Mouse (Mus musculus) hindbrain, embryonic 15.5 days (tissue): ENCODE data around the gene Pskh1. TPM values are rescaled to one million over a fixed set of nuclear protein-coding genes. Genes with fewer than 3 reads are reported as not detected.
A peak's percentile ranks its signal among the peaks of the same experiment; 100 is the strongest.

ENCODE experiments used
- ATAC-seq: fragments of 200-750 bp; cut with Nextera tagmentation; 2 replicates; pipeline ENCODE4 v1.8.0; 2017; ENCODE audit warnings: low read depth, moderate number of reproducible peaks, moderate TSS enrichment; ENCODE audit not compliant: low FRiP score
- H3K27ac ChIP-seq: fragments of 300-500 bp; sonication (generic); replicated peaks from 2 replicates; pipeline ENCODE4 v1.5.1; 2015; ENCODE audit warnings: mild to moderate bottlenecking, inconsistent platforms
- H3K27me3 ChIP-seq: fragments of 300-500 bp; sonication (generic); 2 replicates; pipeline ENCODE4 v1.6.1; 2015; ENCODE audit warnings: control low read depth, inconsistent platforms
- H3K36me3 ChIP-seq: fragments of 300-500 bp; sonication (generic); 2 replicates; pipeline ENCODE4 v1.6.1; 2015; ENCODE audit warnings: control low read depth, inconsistent platforms
- H3K4me1 ChIP-seq: fragments of 300-500 bp; sonication (generic); replicated peaks from 2 replicates; pipeline ENCODE4 v1.6.1; 2015; ENCODE audit warnings: control low read depth, inconsistent platforms
- H3K4me2 ChIP-seq: fragments of 300-500 bp; sonication (generic); 2 replicates; pipeline ENCODE4 v1.6.1; 2015; ENCODE audit warnings: moderate library complexity, mild to moderate bottlenecking, inconsistent platforms
- H3K4me3 ChIP-seq: fragments of 300-500 bp; sonication (generic); 2 replicates; pipeline ENCODE4 v1.5.1; 2015; ENCODE audit warnings: mild to moderate bottlenecking, inconsistent platforms
- H3K9ac ChIP-seq: fragments of 300-500 bp; sonication (generic); 2 replicates; pipeline ENCODE4 v1.6.1; 2015; ENCODE audit warnings: inconsistent platforms
- H3K9me3 ChIP-seq: fragments of 300-500 bp; sonication (generic); 2 replicates; pipeline ENCODE4 v1.6.1; 2016; ENCODE audit warnings: control low read depth, inconsistent platforms
- WGBS: fragments of 180-500 bp; shearing (Covaris S2); methylation state at CpG from one replicate; pipeline ENCODE4 v1.1.7; 2015; 5-methylcytosine and 5-hydroxymethylcytosine counted together
- polyA plus RNA-seq: library from polyadenylated mRNA; unstranded; fragments of >200 nt; fragmentation: Nextera tagmentation; extraction: Ambion mirVana; gene quantifications from 2 replicates; pipeline ENCODE4 v1.2.1, GENCODE M21; 2015

Pskh1 gene
- polyA plus RNA-seq, 1 experiment from 2014 or later: 11.0 TPM

- WGBS: 44% methylated on average over 16 of the region's 16 CpGs
- Histone ChIP-seq H3K27me3 (no peaks in the 10 kb centered on the region), H3K4me2 (peak overlapping the region; percentile 75), H3K27ac (peak overlapping the region; percentile 85), H3K4me1 (peaks cover 9% of the 10 kb centered on the region), H3K9ac (peak overlapping the region; percentile 99), H3K4me3 (peak overlapping the region; percentile 84), H3K9me3 (no peaks in the 10 kb centered on the region), H3K36me3 (no peaks in the 10 kb centered on the region)
- ATAC-seq: no peak
Measured at GRCm38 (mm10) chr8:105900941-105901616, 838 bp downstream of the Pskh1 start.

GRCm38 (mm10) chr8:105919390-105919789, 19.1 kb downstream of the Pskh1 start:
- ATAC-seq: no peak
- Histone ChIP-seq H3K27me3 (no peaks in the 10 kb centered on the region), H3K4me2 (no peak overlapping the region), H3K4me1 (no peaks in the 10 kb centered on the region), H3K9me3 (no peaks in the 10 kb centered on the region), H3K4me3 (no peak overlapping the region), H3K36me3 (0 out of 2 replicates have a peak, but pooled peaks cover 5% of the 10 kb centered on the region), H3K27ac (no peak overlapping the region), H3K9ac (no peak overlapping the region)
- WGBS: 82% methylated on average over 3 of the region's 3 CpGs

- Histone ChIP-seq H3K4me1 (no peaks in the 10 kb centered on the region), H3K36me3 (no peaks in the 10 kb centered on the region), H3K9ac (no peak overlapping the region), H3K4me3 (no peak overlapping the region), H3K9me3 (no peaks in the 10 kb centered on the region), H3K27me3 (no peaks in the 10 kb centered on the region), H3K27ac (no peak overlapping the region), H3K4me2 (no peak overlapping the region)
- 71% methylated on average over 3 of the region's 3 CpGs for WGBS
- no peak for ATAC-seq
Measured at GRCm38 (mm10) chr8:105925123-105925522, 24.9 kb downstream of the Pskh1 start.

GRCm38 (mm10) chr8:105930602-105931001, 30.4 kb downstream of the Pskh1 start:
- Histone ChIP-seq H3K9me3 (no peaks in the 10 kb centered on the region), H3K4me2 (no peak overlapping the region), H3K27ac (peak overlapping the region; percentile 43), H3K4me3 (no peak overlapping the region), H3K4me1 (peaks cover 11% of the 10 kb centered on the region), H3K36me3 (peaks cover 4% of the 10 kb centered on the region; the same call in 1 of the 2 replicates), H3K9ac (no peak overlapping the region), H3K27me3 (no peaks in the 10 kb centered on the region)
- peak; percentile 68 for ATAC-seq
- WGBS: 14% methylated on average over 8 of the region's 8 CpGs

DNA sequence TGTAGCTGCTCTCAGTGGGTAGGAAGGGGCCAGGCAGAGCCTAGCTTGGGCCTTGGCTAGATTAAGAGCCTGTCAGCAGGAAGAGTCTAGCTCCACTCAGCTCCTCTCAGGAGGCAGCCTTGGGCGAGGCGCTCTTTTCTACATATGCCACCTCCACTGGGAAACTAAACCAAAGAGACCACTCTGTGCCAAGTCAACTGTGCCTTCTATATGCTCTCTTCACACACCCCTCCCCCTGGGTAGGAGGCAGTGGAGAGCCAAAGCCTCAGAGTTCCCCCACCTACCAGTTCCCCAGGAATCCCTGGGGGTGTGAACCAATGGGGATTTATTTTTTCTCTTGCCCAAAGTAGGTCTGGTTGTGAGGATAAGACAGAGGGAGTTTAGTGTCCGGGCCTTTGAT, 31.0 kb downstream of the Pskh1 start:
- no peak overlapping the region for H3K9ac ChIP-seq
- no peaks in the 10 kb centered on the region for H3K27me3 ChIP-seq
- no peaks in the 10 kb centered on the region for H3K9me3 ChIP-seq
- peaks cover 4% of the 10 kb centered on the region; the same call in 1 of the 2 replicates for H3K36me3 ChIP-seq
- no peak overlapping the region for H3K27ac ChIP-seq
- H3K4me3 ChIP-seq: no peak overlapping the region
- ATAC-seq: no peak
- peaks cover 17% of the 10 kb centered on the region for H3K4me1 ChIP-seq
- no peak overlapping the region for H3K4me2 ChIP-seq
- WGBS: 90% methylated on average over 3 of the region's 3 CpGs

DNA sequence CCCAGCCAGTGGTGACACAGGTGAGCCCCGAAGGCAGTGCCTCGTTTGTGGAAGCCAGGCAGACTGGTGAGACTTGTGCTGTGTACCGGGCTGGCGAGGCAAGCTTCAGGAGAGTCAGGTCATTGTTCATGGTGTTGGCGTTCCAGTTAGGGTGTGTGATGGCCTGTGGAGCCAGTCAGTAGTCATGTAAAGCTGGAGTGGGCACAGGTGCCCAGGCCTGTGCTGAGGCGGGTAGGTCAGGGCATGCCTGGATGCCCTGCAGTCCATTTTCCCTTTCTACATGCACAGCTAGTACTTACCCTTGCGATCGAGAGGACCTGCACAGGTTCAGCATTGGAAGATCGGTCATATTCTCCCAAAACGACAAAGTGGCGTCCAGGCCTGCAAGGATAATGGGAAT, 32.3 kb downstream of the Pskh1 start:
- Histone ChIP-seq H3K4me3 (no peak overlapping the region), H3K9ac (no peak overlapping the region), H3K36me3 (peaks cover 4% of the 10 kb centered on the region; the same call in 1 of the 2 replicates), H3K27ac (no peak overlapping the region), H3K27me3 (no peaks in the 10 kb centered on the region), H3K9me3 (no peaks in the 10 kb centered on the region), H3K4me2 (no peak overlapping the region), H3K4me1 (peaks cover 22% of the 10 kb centered on the region)
- ATAC-seq: no peak
- 90% methylated on average over 11 of the region's 11 CpGs for WGBS

- no peaks in the 10 kb centered on the region for H3K9me3 ChIP-seq
- H3K4me3 ChIP-seq: no peak within 1 kb of the TSS
- no peaks in the 10 kb centered on the region for H3K27me3 ChIP-seq
- WGBS: 93% methylated on average over 2 of the region's 2 CpGs
- no peak within 1 kb of the TSS for H3K9ac ChIP-seq
- H3K4me2 ChIP-seq: no peak within 1 kb of the TSS
- no peak for ATAC-seq
- no peak within 1 kb of the TSS for H3K27ac ChIP-seq
- peaks cover 4% of the 10 kb centered on the region; the same call in 1 of the 2 replicates for H3K36me3 ChIP-seq
- H3K4me1 ChIP-seq: peaks cover 32% of the 10 kb centered on the region
Measured at GRCm38 (mm10) chr8:105933762-105934161, 33.5 kb downstream of the Pskh1 start, which contains the start of gene Ctrl. Gene Ctrl, minus strand, starts transcription at chr8:105933862.

- Histone ChIP-seq H3K27ac (no peak overlapping the region), H3K4me3 (no peak overlapping the region), H3K9ac (no peak overlapping the region), H3K9me3 (no peaks in the 10 kb centered on the region), H3K4me2 (no peak overlapping the region), H3K36me3 (peaks cover 4% of the 10 kb centered on the region; the same call in 1 of the 2 replicates), H3K27me3 (no peaks in the 10 kb centered on the region), H3K4me1 (peaks cover 32% of the 10 kb centered on the region)
- 83% methylated on average over 6 of the region's 6 CpGs for WGBS
- ATAC-seq: no peak
Measured at GRCm38 (mm10) chr8:105935105-105935504, 34.9 kb downstream of the Pskh1 start.

- no peak for ATAC-seq
- no peaks in the 10 kb centered on the region for H3K9me3 ChIP-seq
- 34% methylated on average over 7 of the region's 7 CpGs for WGBS
- peak overlapping the region; percentile 56 for H3K4me3 ChIP-seq
- peak overlapping the region; percentile 92 for H3K4me2 ChIP-seq
- peaks cover 26% of the 10 kb centered on the region for H3K4me1 ChIP-seq
- no peaks in the 10 kb centered on the region for H3K27me3 ChIP-seq
- peak overlapping the region; percentile 94 for H3K27ac ChIP-seq
- H3K9ac ChIP-seq: peak overlapping the region; percentile 78
- peaks cover 4% of the 10 kb centered on the region; the same call in 1 of the 2 replicates for H3K36me3 ChIP-seq
Measured at GRCm38 (mm10) chr8:105935863-105936603, 35.8 kb downstream of the Pskh1 start.

DNA sequence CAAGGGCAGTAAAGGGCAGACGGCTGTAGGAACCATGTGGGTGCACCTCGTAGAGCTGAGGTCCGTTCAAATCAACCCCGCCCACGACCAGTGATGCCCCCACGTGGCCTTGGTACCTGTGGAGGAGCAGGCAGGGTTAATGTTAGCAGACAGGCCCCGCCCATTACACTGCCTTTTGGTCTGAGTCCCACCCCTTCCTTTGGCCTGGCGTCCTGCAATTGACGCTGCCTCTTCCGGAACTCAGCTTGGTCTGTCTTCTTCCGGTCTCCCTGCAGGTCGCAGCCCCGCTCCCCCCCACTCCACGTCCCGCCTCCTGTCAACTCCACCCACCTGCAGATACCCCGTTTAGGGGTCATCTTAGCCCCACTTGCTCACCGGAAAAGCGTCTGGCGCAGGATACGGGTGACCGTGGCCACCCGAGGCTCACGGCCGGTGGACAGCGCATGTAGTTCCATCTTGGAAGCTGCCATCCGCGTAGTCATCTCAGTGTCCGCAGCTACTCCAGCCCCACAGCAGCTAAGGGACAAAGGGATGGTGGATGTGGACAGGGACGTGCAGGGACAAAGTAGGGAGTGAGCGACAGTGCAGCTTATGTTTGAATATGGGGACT, 36.7 kb downstream of the Pskh1 start:
- peaks cover 26% of the 10 kb centered on the region for H3K4me1 ChIP-seq
- H3K27me3 ChIP-seq: no peaks in the 10 kb centered on the region
- peak overlapping the region; percentile 94 for H3K27ac ChIP-seq
- peak overlapping the region; percentile 56 for H3K4me3 ChIP-seq
- ATAC-seq: peak; percentile 93
- H3K9ac ChIP-seq: peak overlapping the region; percentile 78
- no peaks in the 10 kb centered on the region for H3K36me3 ChIP-seq
- peak overlapping the region; percentile 92 for H3K4me2 ChIP-seq
- under 1% methylated on average over 30 of the region's 30 CpGs for WGBS
- no peaks in the 10 kb centered on the region for H3K9me3 ChIP-seq

DNA sequence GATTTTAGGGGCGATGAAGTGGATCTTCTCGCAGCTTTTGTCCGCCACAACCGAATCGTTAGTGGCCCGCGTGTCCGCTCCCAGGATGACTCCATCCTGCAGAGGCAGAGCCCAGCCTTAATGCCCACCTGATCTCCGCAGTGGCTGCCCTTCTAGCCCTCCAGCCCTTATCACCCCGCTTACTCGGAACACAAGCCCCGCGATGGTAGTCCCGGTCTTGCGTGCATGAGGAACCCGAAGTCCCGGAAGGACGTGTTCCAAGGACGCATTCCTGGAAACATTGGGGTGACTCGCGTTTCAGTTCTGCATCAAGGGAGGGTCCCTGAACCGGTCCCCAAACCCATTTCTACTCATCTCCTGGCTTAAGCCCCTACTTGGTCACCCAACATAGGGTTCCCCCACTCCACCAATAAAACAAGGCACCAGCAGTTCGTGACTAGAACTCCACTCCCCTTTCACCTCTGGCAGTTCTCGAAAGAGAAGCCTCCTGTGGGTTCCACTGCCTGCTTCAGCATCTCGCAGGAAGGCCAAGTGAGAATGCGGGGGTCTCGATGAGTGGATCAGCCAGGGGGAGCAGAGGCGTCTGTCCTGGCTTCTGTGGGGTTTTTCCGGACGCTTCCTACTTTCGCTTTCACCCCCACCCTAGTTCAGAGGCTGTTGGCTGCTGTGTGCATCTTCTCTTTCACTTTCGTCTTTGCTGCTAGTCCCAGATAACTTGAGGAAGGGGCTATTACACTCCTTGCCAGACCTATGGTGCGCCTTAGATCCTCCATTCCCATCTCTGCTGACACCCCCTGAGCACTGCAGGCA, 37.5 kb downstream of the Pskh1 start:
- peak; percentile 36 for ATAC-seq
- Histone ChIP-seq H3K4me2 (peak overlapping the region; percentile 92), H3K27me3 (no peaks in the 10 kb centered on the region), H3K27ac (peak overlapping the region; percentile 94), H3K9me3 (no peaks in the 10 kb centered on the region), H3K4me3 (peak overlapping the region; percentile 56), H3K4me1 (peaks cover 26% of the 10 kb centered on the region), H3K36me3 (no peaks in the 10 kb centered on the region), H3K9ac (peak overlapping the region; percentile 78)
- 2% methylated on average over 33 of the region's 33 CpGs for WGBS
